Mouse (Mus musculus): ENCODE measurements around the gene Tmeff2.

- TF ChIP-seq ZC3H11A (IDR thresholded peaks at IDR 0.05; ENCODE audit: borderline replicate concordance, low read depth, low read length) = no peak
- TF ChIP-seq MAFK (IDR thresholded peaks at IDR 0.05; ENCODE audit: insufficient read depth, low read depth, low read length) = no peak
- no peak for TF ChIP-seq HCFC1 (IDR thresholded peaks at IDR 0.05; ENCODE audit: borderline replicate concordance, insufficient read depth, low read length)
- no peak for TF ChIP-seq CHD2 (IDR thresholded peaks at IDR 0.05; ENCODE audit: low read depth, low read length)
Measured at GRCm38 (mm10) chr1:51115761-51116160, 215.3 kb downstream of the Tmeff2 start.

Data from ES-E14 (cell line).